Mouse (Mus musculus) thymus, adult 2 months (tissue): ENCODE data around the gene Ank3.

ENCODE experiments used
- CTCF ChIP-seq: fragments of 200-500 bp; IDR thresholded peaks from 2 replicates; pipeline ENCODE4 v1.5.1; 2012; ENCODE audit warnings: mild to moderate bottlenecking, control low read depth, low read length, moderate library complexity, borderline replicate concordance; ENCODE audit not compliant: control insufficient read depth, poor library complexity, insufficient read depth; ENCODE audit errors: extremely low read depth
- POLR2A ChIP-seq: fragments of 200-500 bp; IDR thresholded peaks from 2 replicates; pipeline ENCODE4 v1.6.1; 2012; ENCODE audit warnings: mild to moderate bottlenecking, low read length, control low read depth, moderate library complexity; ENCODE audit not compliant: control insufficient read depth, poor library complexity, insufficient read depth; ENCODE audit errors: extremely low read depth

DNA sequence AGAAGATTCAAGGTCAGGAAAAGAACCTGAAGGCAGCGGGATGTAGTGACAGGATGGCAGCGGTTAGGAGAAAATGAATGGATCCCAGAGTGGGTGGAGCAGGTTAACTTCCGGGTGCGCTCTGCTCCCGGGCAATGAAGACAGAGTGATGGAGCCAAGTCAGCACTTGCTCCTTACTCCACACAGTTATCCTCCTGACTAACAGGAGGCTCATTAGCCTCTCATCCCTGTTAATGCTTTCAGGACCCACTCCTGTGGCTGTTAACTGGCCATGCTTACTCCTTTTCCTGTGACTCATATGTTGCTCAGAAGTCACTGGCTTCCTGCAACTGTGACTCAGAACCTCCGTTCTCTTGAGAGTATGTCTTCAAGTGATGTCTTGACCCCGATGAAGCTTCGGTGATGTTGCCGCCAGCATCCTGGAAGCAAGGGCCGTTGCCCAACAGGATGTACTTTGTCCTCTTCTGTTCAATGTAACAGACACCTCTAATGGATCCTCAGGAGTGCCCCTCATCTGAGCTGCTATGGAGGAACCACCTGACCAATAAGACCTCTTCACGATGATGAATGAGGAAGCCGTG lies 378.6 kb downstream of the Ank3 start:
- no peak for TF ChIP-seq CTCF
- no peak for TF ChIP-seq POLR2A
